Mouse (Mus musculus): ENCODE measurements around the gene Mthfd1l.

- TF ChIP-seq CTCF (IDR thresholded peaks at IDR 0.05; ENCODE audit: low read depth, low read length) (no peak), EP300 (IDR thresholded peaks at IDR 0.05; ENCODE audit: insufficient read depth, low read depth, low read length) (peak; percentile 56; the same call in 1 of the 2 replicates)
Observed at GRCm38 (mm10) chr10:4108462-4108861, 135.5 kb downstream of the Mthfd1l start.
